ENCODE assay signal across 22 mouse cellular contexts in genomic region chr7:16329146-16329545, GRCm38 (mm10).
"Had no signal": no experiment of that assay in that cellular context is flagged by ENCODE, and none has a peak within 500 bp of the region (broad histone marks: within the 10 kb centered on the region; RNA-seq: fewer than 3 reads in every experiment).

No protein-coding gene starts in this region.

- H3K4me3 ChIP-seq: left cerebral cortex, adult 2 months; limb, embryonic 12.5 days; liver, embryonic 12.5 days; liver, embryonic 15.5 days; neural tube, embryonic 12.5 days; neural tube, embryonic 15.5 days had no signal

- H3K9me3 ChIP-seq: limb, embryonic 12.5 days; liver, embryonic 12.5 days; liver, embryonic 15.5 days; neural tube, embryonic 12.5 days; neural tube, embryonic 15.5 days had no signal

- H3K9ac ChIP-seq: limb, embryonic 12.5 days; liver, embryonic 12.5 days; liver, embryonic 15.5 days; neural tube, embryonic 12.5 days; neural tube, embryonic 15.5 days had no signal

- H3K27ac ChIP-seq: left cerebral cortex, adult 2 months; limb, embryonic 12.5 days; liver, embryonic 12.5 days; liver, embryonic 15.5 days; macrophage; neural tube, embryonic 12.5 days; neural tube, embryonic 15.5 days; stomach, postnatal 0 days had no signal

- H3K4me2 ChIP-seq: limb, embryonic 12.5 days; liver, embryonic 12.5 days; liver, embryonic 15.5 days; midbrain, embryonic 11.5 days; neural tube, embryonic 12.5 days; neural tube, embryonic 15.5 days had no signal

- DNase-seq: kidney, adult 18-20 months; kidney, adult 9 months; kidney, postnatal 25 days; layer of hippocampus, postnatal 36 days; liver; midbrain, embryonic 14.5 days; right cerebral cortex, adult 18-20 months; right cerebral cortex, postnatal 14 days; right cerebral cortex, postnatal 4 days; thymus, adult 2 months; thymus, postnatal 14 days; thymus, postnatal 4 days had no signal

- ATAC-seq: intestine, embryonic 16.5 days; liver, embryonic 12.5 days had no signal

- H3K27me3 ChIP-seq: limb, embryonic 12.5 days; liver, embryonic 12.5 days; liver, embryonic 15.5 days; neural tube, embryonic 12.5 days; neural tube, embryonic 15.5 days had no signal

- H3K4me1 ChIP-seq: neural tube, embryonic 15.5 days had no signal
